Mouse (Mus musculus) intestine, embryonic 15.5 days (tissue): ENCODE results near the gene Ccdc69. TPM values are rescaled to one million over a fixed set of nuclear protein-coding genes. Genes with fewer than 3 reads are reported as not detected.

ENCODE experiments used
- ATAC-seq: fragments of 200-750 bp; cut with Nextera tagmentation; 2 replicates; pipeline ENCODE4 v1.8.0; 2017; ENCODE audit warnings: moderate TSS enrichment, moderate library complexity
- H3K27ac ChIP-seq: fragments of 300-500 bp; sonication (generic); 2 replicates; pipeline ENCODE4 v1.5.1; 2015; ENCODE audit warnings: mild to moderate bottlenecking, inconsistent platforms
- H3K27me3 ChIP-seq: fragments of 300-500 bp; sonication (generic); replicated peaks from 2 replicates; pipeline ENCODE4 v1.6.1; 2015; ENCODE audit warnings: inconsistent platforms
- H3K36me3 ChIP-seq: fragments of 300-500 bp; sonication (generic); 2 replicates; pipeline ENCODE4 v1.6.1; 2015; ENCODE audit warnings: inconsistent platforms
- H3K4me1 ChIP-seq: fragments of 300-500 bp; sonication (generic); replicated peaks from 2 replicates; pipeline ENCODE4 v1.6.1; 2015; ENCODE audit warnings: inconsistent platforms
- H3K4me2 ChIP-seq: fragments of 300-500 bp; sonication (generic); replicated peaks from 2 replicates; pipeline ENCODE4 v1.6.1; 2015; ENCODE audit warnings: mild to moderate bottlenecking, inconsistent platforms
- H3K4me3 ChIP-seq: fragments of 300-500 bp; sonication (generic); replicated peaks from 2 replicates; pipeline ENCODE4 v1.5.1; 2015; ENCODE audit warnings: inconsistent platforms
- H3K9ac ChIP-seq: fragments of 300-500 bp; sonication (generic); 2 replicates; pipeline ENCODE4 v1.6.1; 2015; ENCODE audit warnings: inconsistent platforms
- H3K9me3 ChIP-seq: fragments of 300-500 bp; sonication (generic); 2 replicates; pipeline ENCODE4 v1.6.1; 2016; ENCODE audit warnings: inconsistent platforms
- WGBS: fragments of 180-500 bp; shearing (Covaris S2); methylation state at CpG from one replicate; pipeline ENCODE4 v1.1.7; 2015; 5-methylcytosine and 5-hydroxymethylcytosine counted together
- polyA plus RNA-seq: library from polyadenylated mRNA; unstranded; fragments of >200 nt; fragmentation: Nextera tagmentation; extraction: Ambion mirVana; gene quantifications from 2 replicates; pipeline ENCODE4 v1.2.1, GENCODE M21; 2015

Ccdc69 gene
- polyA plus RNA-seq, 1 experiment from 2014 or later: 2.6 TPM

DNA sequence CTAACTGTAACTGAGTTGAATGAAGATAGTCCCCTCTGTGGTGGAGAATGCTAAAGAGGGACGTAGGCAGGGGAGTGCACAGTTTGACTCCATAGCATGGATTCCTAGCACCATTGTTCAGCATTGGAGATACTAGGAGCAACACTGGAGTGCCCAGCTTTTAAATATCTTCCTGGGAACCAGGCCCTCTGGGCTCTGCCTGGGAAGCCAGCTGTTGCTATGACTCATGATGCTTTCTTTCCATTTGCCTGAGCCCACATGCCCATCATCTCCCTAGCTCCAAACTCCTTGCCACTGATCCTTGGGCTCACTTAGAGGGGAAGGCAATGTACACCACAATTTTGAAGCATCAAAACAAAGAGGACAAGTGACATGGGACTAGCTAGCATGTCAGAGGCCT, 61.2 kb downstream of the Ccdc69 start:
- WGBS: 76% methylated on average over 1 of the region's 1 CpGs
- Histone ChIP-seq H3K27me3 (no peaks in the 10 kb centered on the region), H3K36me3 (peaks cover 18% of the 10 kb centered on the region; the same call in 1 of the 2 replicates), H3K9ac (no peak overlapping the region), H3K27ac (no peak overlapping the region), H3K4me1 (peaks cover 35% of the 10 kb centered on the region), H3K4me3 (no peak overlapping the region), H3K9me3 (no peaks in the 10 kb centered on the region), H3K4me2 (no peak overlapping the region)
- ATAC-seq: no peak

DNA sequence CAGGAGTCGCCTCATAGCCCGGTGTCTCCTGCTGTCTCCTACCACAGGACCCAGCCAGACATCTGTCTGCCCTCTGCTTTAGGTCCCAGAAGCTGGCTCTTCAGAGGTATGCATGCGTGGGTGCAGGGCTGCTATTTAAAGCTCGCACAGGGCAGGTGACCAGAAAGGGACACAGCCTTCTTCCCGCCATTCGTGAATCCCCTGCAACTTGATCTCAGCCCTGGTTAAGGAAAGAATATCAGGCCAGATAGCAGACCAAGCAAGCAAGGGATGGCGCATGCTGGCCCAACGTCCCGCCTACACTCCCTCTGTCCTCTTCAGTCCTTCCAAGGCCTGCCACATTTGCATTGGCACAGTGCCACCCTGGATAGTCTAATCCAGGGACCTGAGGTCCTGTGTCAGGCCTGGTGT, 62.1 kb downstream of the Ccdc69 start:
- ATAC-seq: no peak
- Histone ChIP-seq H3K9ac (no peak overlapping the region), H3K27me3 (no peaks in the 10 kb centered on the region), H3K4me2 (no peak overlapping the region), H3K9me3 (no peaks in the 10 kb centered on the region), H3K4me1 (peaks cover 27% of the 10 kb centered on the region), H3K27ac (0 out of 2 replicates have a peak overlapping the region, but pooled peaks have one; percentile 27), H3K4me3 (no peak overlapping the region), H3K36me3 (peaks cover 23% of the 10 kb centered on the region)
- WGBS: 64% methylated on average over 9 of the region's 9 CpGs

DNA sequence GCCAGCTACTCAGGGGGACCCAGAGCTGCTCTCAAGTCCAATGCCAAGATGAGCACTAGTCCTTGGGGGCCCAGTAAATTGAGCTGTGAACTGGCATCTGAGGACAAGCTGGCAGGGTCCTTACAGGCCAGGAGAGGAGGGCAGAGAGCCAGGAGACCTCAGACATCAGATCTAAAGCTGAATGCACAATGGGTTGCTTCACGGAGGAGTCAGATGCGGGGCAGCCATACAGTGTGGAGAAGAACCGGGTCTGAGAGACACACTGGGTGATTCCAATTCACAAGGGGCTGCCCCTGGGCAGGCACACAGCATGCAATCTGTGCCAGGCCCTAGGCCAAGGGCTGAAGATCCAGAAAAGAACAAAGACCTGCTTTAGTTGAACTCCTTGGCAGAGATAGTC, 62.7 kb downstream of the Ccdc69 start:
- peaks cover 25% of the 10 kb centered on the region for H3K36me3 ChIP-seq
- no peaks in the 10 kb centered on the region for H3K9me3 ChIP-seq
- WGBS: 73% methylated on average over 3 of the region's 3 CpGs
- H3K4me2 ChIP-seq: no peak overlapping the region
- H3K4me3 ChIP-seq: no peak overlapping the region
- H3K9ac ChIP-seq: no peak overlapping the region
- H3K27me3 ChIP-seq: no peaks in the 10 kb centered on the region
- peaks cover 25% of the 10 kb centered on the region for H3K4me1 ChIP-seq
- H3K27ac ChIP-seq: no peak overlapping the region
- no peak for ATAC-seq

DNA sequence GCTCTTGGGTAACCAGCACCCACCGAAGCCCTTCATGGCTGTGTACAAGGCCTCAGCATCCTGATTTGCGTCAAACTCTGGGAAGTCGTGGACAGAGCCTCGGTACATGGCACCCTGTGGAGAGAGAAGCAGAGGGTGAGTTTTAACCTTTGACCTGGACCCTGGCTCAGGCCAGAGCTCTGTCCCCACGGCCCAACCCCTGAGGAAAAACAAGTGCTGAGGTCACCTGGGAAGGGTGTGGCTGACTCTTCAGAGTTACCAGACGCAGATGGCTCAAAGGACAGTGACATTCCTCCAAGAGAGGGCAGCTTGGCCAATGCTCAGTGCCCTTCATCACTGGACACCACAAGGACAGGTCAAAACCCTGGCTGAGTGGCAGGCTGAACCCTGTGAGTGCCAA, 64.1 kb downstream of the Ccdc69 start:
- Histone ChIP-seq H3K27me3 (no peaks in the 10 kb centered on the region), H3K4me3 (no peak overlapping the region), H3K4me1 (peaks cover 13% of the 10 kb centered on the region), H3K9me3 (no peaks in the 10 kb centered on the region), H3K27ac (no peak overlapping the region), H3K4me2 (no peak overlapping the region), H3K36me3 (peaks cover 28% of the 10 kb centered on the region), H3K9ac (no peak overlapping the region)
- 78% methylated on average over 6 of the region's 6 CpGs for WGBS
- no peak for ATAC-seq

DNA sequence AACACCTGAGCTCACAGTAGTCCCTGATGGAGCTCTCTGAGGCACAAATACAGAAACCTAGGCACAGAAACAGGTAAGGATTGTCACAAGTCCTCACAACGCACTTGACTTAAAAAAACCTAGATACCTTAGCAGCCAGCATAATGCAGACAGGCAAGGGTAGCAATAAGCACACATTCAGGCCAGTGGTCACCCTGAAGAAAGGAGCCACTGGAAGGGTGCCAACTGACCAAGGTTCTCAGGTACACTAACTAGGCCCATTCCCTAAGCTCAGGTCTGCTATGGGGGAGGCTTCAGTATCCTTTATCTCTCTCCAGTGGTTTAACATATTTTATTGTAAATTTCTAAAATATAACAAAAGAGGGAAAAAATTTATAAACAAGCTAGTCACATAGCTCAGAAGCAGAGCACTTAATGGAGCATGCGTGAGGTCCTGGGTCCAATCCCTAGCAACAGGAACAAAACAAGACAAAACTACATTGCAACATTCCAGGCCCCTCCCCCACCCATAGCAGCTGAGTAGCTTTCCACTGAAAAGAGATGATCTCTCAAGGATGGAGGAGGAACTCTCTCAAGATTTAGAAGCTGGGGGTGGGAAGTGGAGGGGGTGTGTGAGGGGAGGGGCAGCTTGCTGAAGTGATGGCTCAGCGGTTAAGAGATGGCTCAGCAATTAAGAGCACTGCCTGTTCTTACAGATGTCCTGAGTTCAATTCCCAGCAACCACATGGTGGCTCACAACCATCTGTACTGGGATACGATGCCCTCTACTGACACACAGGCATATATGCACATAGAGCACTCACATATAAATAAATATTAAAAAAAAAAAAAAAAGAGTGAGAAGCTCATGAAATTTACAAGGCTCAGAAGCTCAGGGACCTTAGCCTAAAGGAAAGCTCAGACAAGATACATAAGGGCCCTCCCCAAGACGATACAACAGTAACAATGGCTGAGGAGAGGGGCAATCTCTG, 65.1 kb downstream of the Ccdc69 start:
- H3K4me1 ChIP-seq: peaks cover 10% of the 10 kb centered on the region; the same call in 1 of the 2 replicates
- no peak overlapping the region for H3K4me2 ChIP-seq
- H3K27ac ChIP-seq: no peak overlapping the region
- H3K9ac ChIP-seq: no peak overlapping the region
- H3K36me3 ChIP-seq: peaks cover 31% of the 10 kb centered on the region
- no peaks in the 10 kb centered on the region for H3K9me3 ChIP-seq
- 71% methylated on average over 5 of the region's 5 CpGs for WGBS
- no peak overlapping the region for H3K4me3 ChIP-seq
- ATAC-seq: no peak
- no peaks in the 10 kb centered on the region for H3K27me3 ChIP-seq

DNA sequence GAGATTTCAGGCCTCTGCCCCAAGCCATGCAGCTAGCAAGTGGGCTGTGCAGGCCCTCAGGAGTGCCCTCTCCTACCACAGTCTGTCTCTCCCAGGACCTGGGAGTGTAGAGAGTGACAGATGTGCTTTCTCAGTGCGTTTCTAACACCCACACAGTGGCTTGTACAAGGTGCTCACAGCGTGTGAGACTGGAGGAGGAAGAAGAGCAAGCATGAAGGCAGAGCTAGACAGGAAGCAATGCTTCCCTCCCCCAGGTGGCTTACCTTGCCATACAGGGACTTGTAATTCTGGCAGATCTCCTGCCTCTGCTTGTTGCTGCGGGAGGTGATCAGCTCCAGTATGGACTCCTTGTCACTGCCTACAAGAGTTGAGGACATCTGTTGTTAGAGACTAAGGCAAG, 66.5 kb downstream of the Ccdc69 start:
- Histone ChIP-seq H3K27me3 (no peaks in the 10 kb centered on the region), H3K9ac (no peak overlapping the region), H3K4me1 (0 out of 2 replicates have a peak, but pooled peaks cover 6% of the 10 kb centered on the region), H3K4me3 (no peak overlapping the region), H3K4me2 (no peak overlapping the region), H3K9me3 (no peaks in the 10 kb centered on the region), H3K27ac (no peak overlapping the region), H3K36me3 (peaks cover 40% of the 10 kb centered on the region)
- 93% methylated on average over 3 of the region's 3 CpGs for WGBS
- no peak for ATAC-seq

DNA sequence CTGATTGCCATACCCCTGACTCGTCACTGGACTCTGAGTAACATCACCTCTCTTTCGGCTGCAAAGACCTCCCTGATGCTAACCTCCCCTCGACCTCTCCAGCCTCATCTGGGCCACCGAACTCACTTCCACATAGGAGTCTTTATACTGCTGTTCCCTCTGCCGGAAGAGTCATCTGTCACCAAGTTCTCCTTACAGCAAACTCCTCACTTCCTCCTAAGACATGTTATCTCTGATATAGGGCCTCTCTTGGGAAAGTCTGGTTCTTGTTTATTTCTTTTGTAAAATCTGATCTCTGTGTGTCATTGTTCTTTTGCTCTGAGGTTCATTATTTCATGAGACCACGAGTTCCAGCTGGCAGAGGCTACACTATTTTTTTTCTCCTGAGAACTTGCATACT, 69.7 kb downstream of the Ccdc69 start:
- Histone ChIP-seq H3K9ac (no peak overlapping the region), H3K36me3 (peaks cover 41% of the 10 kb centered on the region), H3K4me3 (no peak overlapping the region), H3K27me3 (no peaks in the 10 kb centered on the region), H3K4me2 (no peak overlapping the region), H3K27ac (no peak overlapping the region), H3K9me3 (no peaks in the 10 kb centered on the region), H3K4me1 (no peaks in the 10 kb centered on the region)
- 72% methylated on average over 6 of the region's 6 CpGs for WGBS
- no peak for ATAC-seq

DNA sequence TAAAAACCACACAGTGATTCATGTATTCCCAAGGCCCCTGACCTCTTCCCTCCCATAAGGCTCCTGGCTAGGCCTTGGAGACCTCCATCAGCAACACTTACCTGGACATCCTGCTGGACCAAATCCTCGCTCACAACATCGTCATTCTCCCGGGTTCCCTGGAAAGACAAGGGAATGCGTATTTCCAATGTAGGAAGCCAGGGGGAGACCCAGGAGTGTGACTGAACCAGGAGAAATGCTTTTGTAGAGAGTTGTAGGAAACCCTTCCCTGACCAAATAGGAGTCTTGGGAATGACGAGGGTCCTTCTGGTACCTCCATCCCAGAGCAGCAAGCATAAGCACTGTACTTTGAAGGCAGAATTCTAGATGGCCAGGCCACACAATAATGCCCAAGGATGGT, 72.2 kb downstream of the Ccdc69 start:
- Histone ChIP-seq H3K9ac (no peak overlapping the region), H3K4me1 (no peaks in the 10 kb centered on the region), H3K27me3 (no peaks in the 10 kb centered on the region), H3K4me3 (no peak overlapping the region), H3K27ac (no peak overlapping the region), H3K4me2 (no peak overlapping the region), H3K36me3 (peaks cover 50% of the 10 kb centered on the region), H3K9me3 (no peaks in the 10 kb centered on the region)
- no peak for ATAC-seq
- WGBS: 82% methylated on average over 5 of the region's 5 CpGs

DNA sequence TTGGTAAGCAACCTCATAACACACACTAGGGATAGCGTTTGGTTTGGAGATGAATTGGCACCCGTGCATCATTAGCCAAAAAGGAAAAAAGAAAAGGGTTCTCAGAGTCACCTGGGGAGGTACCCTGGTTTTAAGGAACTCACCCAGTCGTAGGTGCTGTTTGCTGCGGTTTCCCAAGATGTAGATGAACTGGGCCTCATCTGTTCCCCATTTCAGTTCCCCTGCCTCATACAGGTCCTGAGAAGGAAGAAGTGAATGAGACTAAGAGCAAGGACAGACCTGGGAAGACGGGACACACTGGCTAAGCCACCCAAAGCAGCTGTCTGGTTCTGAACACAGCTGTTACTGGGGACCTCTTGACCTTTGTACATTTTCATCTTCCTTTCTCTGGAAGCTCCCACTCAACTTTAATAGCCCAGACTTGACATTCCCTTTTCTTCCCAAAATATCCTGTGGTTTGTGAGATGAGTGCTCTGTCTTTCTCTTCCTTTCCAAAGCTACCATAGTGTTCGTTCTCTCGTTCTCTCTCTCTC, 72.9 kb downstream of the Ccdc69 start:
- Histone ChIP-seq H3K36me3 (peaks cover 48% of the 10 kb centered on the region), H3K4me3 (no peak overlapping the region), H3K4me1 (no peaks in the 10 kb centered on the region), H3K27ac (no peak overlapping the region), H3K27me3 (no peaks in the 10 kb centered on the region), H3K9ac (no peak overlapping the region), H3K9me3 (no peaks in the 10 kb centered on the region), H3K4me2 (no peak overlapping the region)
- no peak for ATAC-seq
- 83% methylated on average over 7 of the region's 7 CpGs for WGBS

Other genes with a start within 250 kb of the Ccdc69 start
- gene Lyrm7, start 217.2 kb downstream of the Ccdc69 start, polyA plus RNA-seq: 8.9 and 9.4 TPM in 2 replicates
- 705 and 851 TPM in 2 replicates for gene Hint1, start 211.7 kb downstream of the Ccdc69 start, polyA plus RNA-seq
- gene Gpx3, start 175.7 kb downstream of the Ccdc69 start, polyA plus RNA-seq: 308 and 352 TPM in 2 replicates
- gene Tnip1, start 115.2 kb downstream of the Ccdc69 start, polyA plus RNA-seq: 22.7 and 24.5 TPM in 2 replicates
- 261 and 262 TPM in 2 replicates for gene Anxa6, start 44.7 kb downstream of the Ccdc69 start, polyA plus RNA-seq
- gene Gm2a, start 20.0 kb upstream of the Ccdc69 start, polyA plus RNA-seq: 19.3 and 20.9 TPM in 2 replicates
- gene Slc36a3, start 73.6 kb upstream of the Ccdc69 start, polyA plus RNA-seq: not detected in 2 replicates
- gene Slc36a2, start 106.9 kb upstream of the Ccdc69 start, polyA plus RNA-seq: 0.31 and 0.69 TPM in 2 replicates
- gene Slc36a1, start 126.2 kb upstream of the Ccdc69 start, polyA plus RNA-seq: 2.4 and 2.8 TPM in 2 replicates